Mouse (Mus musculus) intestine, embryonic 15.5 days (tissue): ENCODE results near the gene March9. TPM values are rescaled to one million over a fixed set of nuclear protein-coding genes. Genes with fewer than 3 reads are reported as not detected.
A peak's percentile ranks its signal among the peaks of the same experiment; 100 is the strongest.

Experiments used
- ATAC-seq: fragments of 200-750 bp; cut with Nextera tagmentation; 2 replicates; pipeline ENCODE4 v1.8.0; 2017; ENCODE audit warnings: moderate TSS enrichment, moderate library complexity
- H3K27ac ChIP-seq: fragments of 300-500 bp; sonication (generic); 2 replicates; pipeline ENCODE4 v1.5.1; 2015; ENCODE audit warnings: mild to moderate bottlenecking, inconsistent platforms
- H3K27me3 ChIP-seq: fragments of 300-500 bp; sonication (generic); replicated peaks from 2 replicates; pipeline ENCODE4 v1.6.1; 2015; ENCODE audit warnings: inconsistent platforms
- H3K36me3 ChIP-seq: fragments of 300-500 bp; sonication (generic); 2 replicates; pipeline ENCODE4 v1.6.1; 2015; ENCODE audit warnings: inconsistent platforms
- H3K4me1 ChIP-seq: fragments of 300-500 bp; sonication (generic); replicated peaks from 2 replicates; pipeline ENCODE4 v1.6.1; 2015; ENCODE audit warnings: inconsistent platforms
- H3K4me2 ChIP-seq: fragments of 300-500 bp; sonication (generic); replicated peaks from 2 replicates; pipeline ENCODE4 v1.6.1; 2015; ENCODE audit warnings: mild to moderate bottlenecking, inconsistent platforms
- H3K4me3 ChIP-seq: fragments of 300-500 bp; sonication (generic); replicated peaks from 2 replicates; pipeline ENCODE4 v1.5.1; 2015; ENCODE audit warnings: inconsistent platforms
- H3K9ac ChIP-seq: fragments of 300-500 bp; sonication (generic); 2 replicates; pipeline ENCODE4 v1.6.1; 2015; ENCODE audit warnings: inconsistent platforms
- H3K9me3 ChIP-seq: fragments of 300-500 bp; sonication (generic); 2 replicates; pipeline ENCODE4 v1.6.1; 2016; ENCODE audit warnings: inconsistent platforms
- WGBS: fragments of 180-500 bp; shearing (Covaris S2); methylation state at CpG from one replicate; pipeline ENCODE4 v1.1.7; 2015; 5-methylcytosine and 5-hydroxymethylcytosine counted together
- polyA plus RNA-seq: library from polyadenylated mRNA; unstranded; fragments of >200 nt; fragmentation: Nextera tagmentation; extraction: Ambion mirVana; gene quantifications from 2 replicates; pipeline ENCODE4 v1.2.1, GENCODE M21; 2015

Gene March9
- polyA plus RNA-seq, 1 experiment from 2014 or later: 0.74 TPM

GRCm38 (mm10) chr10:127058161-127058560 is 1.8 kb downstream of the March9 start:
- ATAC-seq: 0 out of 2 replicates have a peak, but pooled peaks have one; percentile 7
- Histone ChIP-seq H3K4me3 (peak overlapping the region; percentile 82), H3K4me2 (peak overlapping the region; percentile 94), H3K4me1 (peaks cover 26% of the 10 kb centered on the region), H3K9me3 (no peaks in the 10 kb centered on the region), H3K27ac (no peak overlapping the region), H3K36me3 (peaks cover 4% of the 10 kb centered on the region; the same call in 1 of the 2 replicates), H3K27me3 (no peaks in the 10 kb centered on the region), H3K9ac (0 out of 2 replicates have a peak overlapping the region, but pooled peaks have one; percentile 78)
- 1% methylated on average over 9 of the region's 9 CpGs for WGBS

GRCm38 (mm10) chr10:127056490-127056889 is 3.5 kb downstream of the March9 start:
- H3K9me3 ChIP-seq: no peaks in the 10 kb centered on the region
- H3K27ac ChIP-seq: no peak overlapping the region
- no peak overlapping the region for H3K4me3 ChIP-seq
- H3K36me3 ChIP-seq: peaks cover 4% of the 10 kb centered on the region; the same call in 1 of the 2 replicates
- no peak overlapping the region for H3K4me2 ChIP-seq
- no peak for ATAC-seq
- WGBS: 84% methylated on average over 20 of the region's 20 CpGs
- peaks cover under 1% of the 10 kb centered on the region; the same call in 1 of the 2 replicates for H3K27me3 ChIP-seq
- peaks cover 21% of the 10 kb centered on the region for H3K4me1 ChIP-seq
- no peak overlapping the region for H3K9ac ChIP-seq

- ATAC-seq: no peak
Observed at GRCm38 (mm10) chr10:127055406-127055805, 4.6 kb downstream of the March9 start.

GRCm38 (mm10) chr10:127054646-127055045 is 5.3 kb downstream of the March9 start:
- ATAC-seq: no peak
- H3K27ac ChIP-seq: no peak overlapping the region
- H3K4me3 ChIP-seq: no peak overlapping the region
- peaks cover 4% of the 10 kb centered on the region; the same call in 1 of the 2 replicates for H3K36me3 ChIP-seq
- WGBS: 57% methylated on average over 4 of the region's 4 CpGs
- peaks cover 20% of the 10 kb centered on the region for H3K4me1 ChIP-seq
- H3K27me3 ChIP-seq: peaks cover 19% of the 10 kb centered on the region
- no peaks in the 10 kb centered on the region for H3K9me3 ChIP-seq
- no peak overlapping the region for H3K9ac ChIP-seq
- no peak overlapping the region for H3K4me2 ChIP-seq

More at GRCm38 (mm10) chr10:127055406-127055805, 4.6 kb downstream of the March9 start:
- H3K36me3 ChIP-seq: peaks cover 4% of the 10 kb centered on the region; the same call in 1 of the 2 replicates
- no peaks in the 10 kb centered on the region for H3K9me3 ChIP-seq
- H3K9ac ChIP-seq: no peak overlapping the region
- no peak overlapping the region for H3K27ac ChIP-seq
- no peak overlapping the region for H3K4me2 ChIP-seq
- peaks cover 11% of the 10 kb centered on the region for H3K27me3 ChIP-seq
- H3K4me1 ChIP-seq: peaks cover 18% of the 10 kb centered on the region
- no peak overlapping the region for H3K4me3 ChIP-seq
- 86% methylated on average over 8 of the region's 8 CpGs for WGBS

GRCm38 (mm10) chr10:127050119-127050474 is 9.9 kb downstream of the March9 start:
- no peak overlapping the region for H3K9ac ChIP-seq
- peaks cover 42% of the 10 kb centered on the region for H3K27me3 ChIP-seq
- H3K9me3 ChIP-seq: no peaks in the 10 kb centered on the region
- H3K4me2 ChIP-seq: peak overlapping the region; percentile 66
- H3K4me3 ChIP-seq: no peak overlapping the region
- 0 out of 2 replicates have a peak, but pooled peaks cover 2% of the 10 kb centered on the region for H3K36me3 ChIP-seq
- ATAC-seq: peak; percentile 28
- H3K27ac ChIP-seq: no peak overlapping the region
- WGBS: 14% methylated on average over 10 of the region's 10 CpGs
- peaks cover 17% of the 10 kb centered on the region for H3K4me1 ChIP-seq

- 3% methylated on average over 29 of the region's 29 CpGs for WGBS
- Histone ChIP-seq H3K36me3 (0 out of 2 replicates have a peak, but pooled peaks cover 2% of the 10 kb centered on the region), H3K27me3 (peaks cover 42% of the 10 kb centered on the region), H3K9me3 (no peaks in the 10 kb centered on the region), H3K4me3 (peak overlapping the region; percentile 26), H3K9ac (no peak overlapping the region), H3K27ac (no peak overlapping the region), H3K4me1 (peaks cover 17% of the 10 kb centered on the region), H3K4me2 (peak overlapping the region; percentile 66)
- ATAC-seq: peak; percentile 70
Observed at GRCm38 (mm10) chr10:127049395-127050118, 10.4 kb downstream of the March9 start.

GRCm38 (mm10) chr10:127048608-127049394 is 11.2 kb downstream of the March9 start:
- no peak overlapping the region for H3K9ac ChIP-seq
- 0 out of 2 replicates have a peak, but pooled peaks cover 2% of the 10 kb centered on the region for H3K36me3 ChIP-seq
- H3K4me3 ChIP-seq: peak overlapping the region; percentile 26
- 5% methylated on average over 35 of the region's 35 CpGs for WGBS
- ATAC-seq: no peak
- H3K4me2 ChIP-seq: peak overlapping the region; percentile 66
- no peaks in the 10 kb centered on the region for H3K9me3 ChIP-seq
- peaks cover 17% of the 10 kb centered on the region for H3K4me1 ChIP-seq
- peaks cover 42% of the 10 kb centered on the region for H3K27me3 ChIP-seq
- no peak overlapping the region for H3K27ac ChIP-seq

GRCm38 (mm10) chr10:127047954-127048353 is 12.0 kb downstream of the March9 start, which contains the start of gene Cyp27b1:
Gene Cyp27b1, plus strand, starts transcription at chr10:127048250.
- peak within 1 kb of the TSS; percentile 66 for H3K4me2 ChIP-seq
- peaks cover 42% of the 10 kb centered on the region for H3K27me3 ChIP-seq

GRCm38 (mm10) chr10:127043187-127043586 is 16.8 kb downstream of the March9 start:
- H3K36me3 ChIP-seq: 0 out of 2 replicates have a peak, but pooled peaks cover 2% of the 10 kb centered on the region
- ATAC-seq: no peak
- H3K4me3 ChIP-seq: no peak overlapping the region
- no peak overlapping the region for H3K9ac ChIP-seq
- 0 out of 2 replicates have a peak overlapping the region, but pooled peaks have one; percentile 97 for H3K4me2 ChIP-seq
- no peaks in the 10 kb centered on the region for H3K9me3 ChIP-seq
- no peak overlapping the region for H3K27ac ChIP-seq
- peaks cover 12% of the 10 kb centered on the region for H3K27me3 ChIP-seq
- H3K4me1 ChIP-seq: peaks cover 11% of the 10 kb centered on the region
- 91% methylated on average over 6 of the region's 6 CpGs for WGBS

More at GRCm38 (mm10) chr10:127047954-127048353, 12.0 kb downstream of the March9 start, which contains the start of gene Cyp27b1:
- Histone ChIP-seq H3K4me3 (peak within 1 kb of the TSS; percentile 26), H3K27ac (no peak within 1 kb of the TSS), H3K9me3 (no peaks in the 10 kb centered on the region), H3K9ac (no peak within 1 kb of the TSS), H3K36me3 (0 out of 2 replicates have a peak, but pooled peaks cover 2% of the 10 kb centered on the region), H3K4me1 (peaks cover 17% of the 10 kb centered on the region)
- ATAC-seq: no peak
- 31% methylated on average over 5 of the region's 5 CpGs for WGBS

- Histone ChIP-seq H3K27ac (peak overlapping the region; percentile 71), H3K4me2 (peak overlapping the region; percentile 97), H3K9ac (peak overlapping the region; percentile 69), H3K4me3 (peak overlapping the region; percentile 85), H3K27me3 (peaks cover 6% of the 10 kb centered on the region), H3K4me1 (peaks cover 11% of the 10 kb centered on the region), H3K9me3 (no peaks in the 10 kb centered on the region), H3K36me3 (0 out of 2 replicates have a peak, but pooled peaks cover 2% of the 10 kb centered on the region)
- peak; percentile 10 for ATAC-seq
- WGBS: 16% methylated on average over 5 of the region's 5 CpGs
Observed at GRCm38 (mm10) chr10:127042468-127043115, 17.4 kb downstream of the March9 start.

- under 1% methylated on average over 38 of the region's 44 CpGs for WGBS
- H3K4me3 ChIP-seq: peak overlapping the region; percentile 85
- H3K4me1 ChIP-seq: peaks cover 11% of the 10 kb centered on the region
- peak overlapping the region; percentile 71 for H3K27ac ChIP-seq
- H3K36me3 ChIP-seq: 0 out of 2 replicates have a peak, but pooled peaks cover 2% of the 10 kb centered on the region
- H3K4me2 ChIP-seq: peak overlapping the region; percentile 97
- ATAC-seq: peak; percentile 92
- no peaks in the 10 kb centered on the region for H3K9me3 ChIP-seq
- H3K27me3 ChIP-seq: 0 out of 2 replicates have a peak, but pooled peaks cover 3% of the 10 kb centered on the region
- H3K9ac ChIP-seq: peak overlapping the region; percentile 69
Observed at GRCm38 (mm10) chr10:127041774-127042338, 18.1 kb downstream of the March9 start.
